Mouse (Mus musculus) neural tube, embryonic 11.5 days (tissue): Measurements from ENCODE around the gene Epha1. TPM values are rescaled to one million over a fixed set of nuclear protein-coding genes. Genes with fewer than 3 reads are reported as not detected.

ENCODE experiments used
- ATAC-seq: fragments of 200-750 bp; cut with Nextera tagmentation; 2 replicates; pipeline ENCODE4 v1.8.0; 2017; ENCODE audit warnings: moderate number of reproducible peaks, mild to moderate bottlenecking, moderate TSS enrichment, moderate library complexity; ENCODE audit not compliant: insufficient read depth, low FRiP score, low TSS enrichment
- DNase-seq: peaks from one replicate; pipeline ENCODE4 v3.0.0-alpha.2; 2015; ENCODE audit warnings: low spot score
- H3K27ac ChIP-seq: fragments of 300-500 bp; sonication (generic); 2 replicates; pipeline ENCODE4 v1.5.1; 2014; ENCODE audit warnings: low read depth, mild to moderate bottlenecking, low read length
- H3K27me3 ChIP-seq: fragments of 300-500 bp; sonication (generic); 2 replicates; pipeline ENCODE4 v1.6.1; 2014; ENCODE audit warnings: mild to moderate bottlenecking, low read length, mixed read lengths; ENCODE audit not compliant: control insufficient read depth, insufficient read depth
- H3K36me3 ChIP-seq: fragments of 300-500 bp; sonication (generic); 2 replicates; pipeline ENCODE4 v1.6.1; 2014; ENCODE audit warnings: mild to moderate bottlenecking, low read length, moderate library complexity, mixed read lengths; ENCODE audit not compliant: control insufficient read depth, insufficient read depth
- H3K4me1 ChIP-seq: fragments of 300-500 bp; sonication (generic); 2 replicates; pipeline ENCODE4 v1.6.1; 2014; ENCODE audit warnings: low read length, mixed read lengths; ENCODE audit not compliant: control insufficient read depth, insufficient read depth
- H3K4me2 ChIP-seq: fragments of 300-500 bp; sonication (generic); 2 replicates; pipeline ENCODE4 v1.6.1; 2014; ENCODE audit warnings: low read depth, mild to moderate bottlenecking, moderate library complexity
- H3K4me3 ChIP-seq: fragments of 300-500 bp; sonication (generic); 2 replicates; pipeline ENCODE4 v1.5.1; 2014; ENCODE audit warnings: low read depth, low read length
- H3K9ac ChIP-seq: fragments of 300-500 bp; sonication (generic); 2 replicates; pipeline ENCODE4 v1.6.1; 2014; ENCODE audit warnings: mild to moderate bottlenecking, low read length
- H3K9me3 ChIP-seq: fragments of 300-500 bp; sonication (generic); 2 replicates; pipeline ENCODE4 v1.6.1; 2016; ENCODE audit warnings: low read length; ENCODE audit not compliant: control insufficient read depth
- WGBS: fragments of 180-500 bp; shearing (Covaris S2); extraction: QIAGEN DNeasy Blood & Tissue Kit; methylation state at CpG from one replicate; pipeline ENCODE4 v1.1.7; 2014; 5-methylcytosine and 5-hydroxymethylcytosine counted together
- polyA plus RNA-seq: library from polyadenylated mRNA; unstranded; fragments of >200 nt; fragmentation: Nextera tagmentation; extraction: Ambion mirVana; gene quantifications from 2 replicates; pipeline ENCODE4 v1.2.1, GENCODE M21; 2014

Gene Epha1
- polyA plus RNA-seq, 1 experiment from 2014 or later: 1.1 TPM

DNA sequence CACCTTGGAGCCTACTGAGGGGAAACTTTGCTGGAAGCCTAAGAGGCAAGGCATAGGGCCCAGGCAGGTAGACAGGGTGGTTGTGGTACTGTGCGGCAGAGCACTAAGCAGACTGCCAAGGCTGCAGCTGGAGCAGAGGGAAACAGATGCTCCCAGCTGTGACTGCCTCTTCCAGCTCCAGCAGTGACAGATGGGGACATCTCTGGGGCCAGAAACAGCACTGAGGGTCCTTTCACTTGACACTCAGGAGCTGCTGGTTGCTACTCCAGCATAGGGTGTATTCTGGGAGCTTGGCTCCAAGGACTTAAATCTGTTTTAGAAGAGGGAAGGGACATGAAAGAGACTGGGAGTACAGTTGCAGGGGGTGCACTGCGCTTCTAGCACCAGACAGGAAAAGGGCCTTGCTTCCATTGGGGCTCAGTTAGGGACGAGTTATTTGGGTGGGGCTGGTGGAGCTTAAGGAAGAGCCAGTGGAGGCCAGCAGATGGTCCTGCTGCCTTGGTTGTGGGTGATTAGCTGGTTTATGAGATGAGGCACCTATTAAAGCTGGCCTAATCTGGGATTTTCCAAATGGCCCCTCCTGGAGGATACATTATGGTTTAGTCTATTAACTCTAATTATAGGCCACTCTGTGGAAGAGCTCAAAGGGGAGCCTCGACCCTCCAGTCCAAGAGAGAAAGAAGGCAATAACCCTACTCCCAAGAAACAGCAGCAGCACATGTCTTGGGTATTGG, 2.3 kb downstream of the Epha1 start:
- Histone ChIP-seq H3K4me3 (no peak overlapping the region), H3K27me3 (no peaks in the 10 kb centered on the region), H3K9ac (no peak overlapping the region), H3K36me3 (no peaks in the 10 kb centered on the region), H3K4me2 (no peak overlapping the region), H3K4me1 (peaks cover 5% of the 10 kb centered on the region; the same call in 1 of the 2 replicates), H3K9me3 (no peaks in the 10 kb centered on the region), H3K27ac (no peak overlapping the region)
- ATAC-seq (no peak), DNase-seq (no peak)
- 28% methylated on average over 4 of the region's 4 CpGs for WGBS

- peaks cover 5% of the 10 kb centered on the region; the same call in 1 of the 2 replicates for H3K4me1 ChIP-seq
- no peak for DNase-seq
- no peaks in the 10 kb centered on the region for H3K9me3 ChIP-seq
- no peaks in the 10 kb centered on the region for H3K36me3 ChIP-seq
- no peak overlapping the region for H3K9ac ChIP-seq
- ATAC-seq: no peak
- no peak overlapping the region for H3K27ac ChIP-seq
- 4% methylated on average over 3 of the region's 3 CpGs for WGBS
- no peak overlapping the region for H3K4me3 ChIP-seq
- H3K27me3 ChIP-seq: no peaks in the 10 kb centered on the region
- H3K4me2 ChIP-seq: no peak overlapping the region
Measured at GRCm38 (mm10) chr6:42369870-42370269, 3.2 kb downstream of the Epha1 start.

DNA sequence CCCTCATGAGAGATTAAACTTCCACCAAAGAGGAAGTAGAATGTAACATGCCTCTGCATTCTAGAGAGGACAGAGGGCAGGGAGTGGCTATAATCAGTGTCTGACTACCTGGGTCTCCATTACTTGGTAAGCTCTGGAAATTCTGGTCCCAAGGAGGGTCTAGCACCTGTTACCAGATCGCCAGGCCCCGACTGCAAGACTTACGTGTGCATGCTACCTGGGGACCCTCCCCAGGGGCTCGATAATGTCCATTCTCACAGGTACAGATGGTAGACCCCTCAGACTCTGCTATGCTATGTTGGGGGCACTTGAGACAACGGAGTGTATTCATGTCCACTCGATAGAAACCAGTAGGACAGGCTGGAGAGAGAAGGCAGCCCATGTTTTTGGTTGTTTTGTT, 7.9 kb downstream of the Epha1 start:
- H3K4me1 ChIP-seq: 0 out of 2 replicates have a peak, but pooled peaks cover 3% of the 10 kb centered on the region
- ATAC-seq: no peak
- H3K4me3 ChIP-seq: no peak overlapping the region

DNA sequence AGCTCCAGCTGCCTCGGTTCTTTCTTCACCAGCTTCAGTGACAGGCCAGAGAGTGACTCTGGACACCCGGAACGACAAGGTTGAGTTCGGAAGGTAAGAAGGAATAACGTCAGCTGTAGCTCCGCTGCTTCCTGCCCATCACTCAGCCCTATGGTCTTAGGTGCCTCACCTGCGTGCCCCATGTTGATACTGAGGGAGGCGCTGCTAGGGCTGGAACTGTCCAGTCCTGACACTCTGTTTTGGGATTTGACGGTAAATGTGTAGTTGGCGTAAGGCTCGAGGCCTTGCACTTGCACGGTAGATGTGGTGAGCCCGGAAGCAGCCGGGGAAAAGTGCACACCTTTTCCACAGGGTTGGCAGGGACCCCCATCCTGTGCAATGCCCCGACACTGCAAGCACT, 8.5 kb downstream of the Epha1 start:
- WGBS: 94% methylated on average over 15 of the region's 15 CpGs
- Histone ChIP-seq H3K4me3 (no peak overlapping the region), H3K4me2 (no peak overlapping the region), H3K4me1 (no peaks in the 10 kb centered on the region), H3K9me3 (no peaks in the 10 kb centered on the region), H3K27me3 (no peaks in the 10 kb centered on the region), H3K36me3 (no peaks in the 10 kb centered on the region; the same call in 1 of the 2 replicates), H3K9ac (no peak overlapping the region), H3K27ac (no peak overlapping the region)
- DNase-seq (no peak), ATAC-seq (no peak)

More for the DNA sequence above, 7.9 kb downstream of the Epha1 start:
- Histone ChIP-seq H3K9me3 (no peaks in the 10 kb centered on the region), H3K27me3 (no peaks in the 10 kb centered on the region), H3K36me3 (no peaks in the 10 kb centered on the region; the same call in 1 of the 2 replicates), H3K27ac (no peak overlapping the region), H3K9ac (no peak overlapping the region), H3K4me2 (no peak overlapping the region)
- 86% methylated on average over 6 of the region's 6 CpGs for WGBS
- no peak for DNase-seq

- 90% methylated on average over 4 of the region's 4 CpGs for WGBS
- H3K4me2 ChIP-seq: no peak overlapping the region
- no peaks in the 10 kb centered on the region for H3K9me3 ChIP-seq
- H3K27me3 ChIP-seq: no peaks in the 10 kb centered on the region
- no peak overlapping the region for H3K27ac ChIP-seq
- ATAC-seq: no peak
- no peak for DNase-seq
- H3K4me1 ChIP-seq: no peaks in the 10 kb centered on the region
- peaks cover 2% of the 10 kb centered on the region; the same call in 1 of the 2 replicates for H3K36me3 ChIP-seq
- H3K4me3 ChIP-seq: no peak overlapping the region
- H3K9ac ChIP-seq: no peak overlapping the region
Measured at GRCm38 (mm10) chr6:42364066-42364465, 9.0 kb downstream of the Epha1 start.

DNA sequence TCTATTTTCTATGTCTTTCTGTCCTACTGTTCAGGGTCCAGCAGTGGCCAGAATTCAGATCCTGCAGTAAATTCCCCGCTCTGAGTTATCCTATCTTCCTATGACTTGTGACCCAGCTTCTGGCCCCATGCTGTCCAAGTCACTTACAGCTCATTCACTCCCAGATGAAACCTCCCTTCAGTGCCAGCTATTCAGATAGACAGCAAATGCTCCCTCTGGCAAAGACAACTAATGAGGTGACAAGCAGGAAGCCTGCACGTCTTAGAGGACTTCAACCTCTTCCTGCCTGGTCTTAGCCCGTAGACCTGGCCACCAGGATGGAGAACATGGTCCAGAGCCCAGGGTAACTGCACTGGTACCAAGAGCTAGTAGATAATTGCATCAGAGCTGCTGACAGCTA, 10.1 kb downstream of the Epha1 start:
- DNase-seq (no peak), ATAC-seq (no peak)
- 65% methylated on average over 3 of the region's 3 CpGs for WGBS
- Histone ChIP-seq H3K9ac (no peak overlapping the region), H3K27ac (no peak overlapping the region), H3K27me3 (no peaks in the 10 kb centered on the region), H3K4me2 (no peak overlapping the region), H3K36me3 (peaks cover 6% of the 10 kb centered on the region), H3K4me1 (no peaks in the 10 kb centered on the region), H3K4me3 (no peak overlapping the region), H3K9me3 (no peaks in the 10 kb centered on the region)

- no peak overlapping the region for H3K4me3 ChIP-seq
- no peaks in the 10 kb centered on the region for H3K9me3 ChIP-seq
- H3K27me3 ChIP-seq: no peaks in the 10 kb centered on the region
- peaks cover 8% of the 10 kb centered on the region for H3K36me3 ChIP-seq
- no peak overlapping the region for H3K4me2 ChIP-seq
- H3K27ac ChIP-seq: no peak overlapping the region
- no peaks in the 10 kb centered on the region for H3K4me1 ChIP-seq
- 84% methylated on average over 1 of the region's 1 CpGs for WGBS
- DNase-seq: no peak
- no peak overlapping the region for H3K9ac ChIP-seq
- no peak for ATAC-seq
Measured at GRCm38 (mm10) chr6:42362497-42362896, 10.6 kb downstream of the Epha1 start.

GRCm38 (mm10) chr6:42362074-42362473, 11.0 kb downstream of the Epha1 start:
- Histone ChIP-seq H3K4me2 (no peak overlapping the region), H3K4me1 (no peaks in the 10 kb centered on the region), H3K9me3 (no peaks in the 10 kb centered on the region), H3K27ac (no peak overlapping the region), H3K9ac (no peak overlapping the region), H3K36me3 (peaks cover 8% of the 10 kb centered on the region), H3K4me3 (no peak overlapping the region), H3K27me3 (no peaks in the 10 kb centered on the region)
- DNase-seq (no peak), ATAC-seq (no peak)
- 70% methylated on average over 1 of the region's 1 CpGs for WGBS
